Mouse (Mus musculus) left cerebral cortex, postnatal 14 days (tissue): ENCODE data around the gene Gltpd2. TPM values are rescaled to one million over a fixed set of nuclear protein-coding genes. Genes with fewer than 3 reads are reported as not detected.
"Not testable (repeated sequence)": the region's sequence is repeated elsewhere in the genome, so short reads cannot be mapped to it uniquely, and the experiment has no call there.

Experiments
- DNase-seq, 2 experiments: peaks; one replicate each; pipeline ENCODE4 v3.0.0; 2021 to 2022; ENCODE audit warnings: low spot score in 2 of 2, mixed read lengths in 1 of 2
- intact Hi-C: fragments of 180-260 bp; cut with DNase I; formaldehyde crosslinking; loops from one replicate; pipeline ENCODE4 v1.15.1; 2025
- total RNA-seq, 2 experiments: library from RNA; stranded (reverse); gene quantifications; 2 replicates each; pipeline ENCODE4 v1.2.3; 2021

The Gltpd2 gene
- total RNA-seq, 2 experiments from 2014 or later = not detected

- intact Hi-C loops = no loop called here
- DNase-seq = no peak
Observed at GRCm38 (mm10) chr11:70513520-70513919, 5.5 kb upstream of the Gltpd2 start.

GRCm38 (mm10) chr11:70514288-70514687, 4.7 kb upstream of the Gltpd2 start, which contains the start of gene Vmo1:
Vmo1 (minus strand) TSS chr11:70514616.
- intact Hi-C loops = no loop called here
- no peak for DNase-seq

- intact Hi-C loops = loop anchor here (5.0 kb wide), 1 partner anchor 241 kb away; no protein-coding TSS in a partner anchor
- DNase-seq = peak; percentile 54 to 58
Observed at GRCm38 (mm10) chr11:70516352-70516751, 2.6 kb upstream of the Gltpd2 start.

DNA sequence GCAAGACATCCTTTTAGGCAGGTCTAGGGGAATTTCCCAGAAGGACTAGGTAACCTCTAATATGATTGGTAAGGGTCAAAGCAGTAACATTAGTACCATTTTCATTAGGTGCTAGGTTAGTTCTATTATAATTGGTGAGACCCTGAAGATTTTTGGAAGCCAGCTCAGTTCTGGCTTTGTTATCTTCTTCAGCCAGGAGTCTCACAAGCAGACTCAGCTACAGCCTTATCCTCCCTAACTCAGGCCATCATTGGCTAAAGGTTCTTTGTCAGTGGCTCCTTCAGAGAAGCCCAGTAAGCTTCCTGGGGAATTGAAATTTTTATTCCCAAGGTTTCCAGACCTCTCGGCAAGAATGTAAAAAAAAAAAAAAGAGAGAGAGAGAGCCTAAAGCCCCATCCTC, 560 bp upstream of the Gltpd2 start:
- intact Hi-C loops = loop anchor here (5.0 kb wide), 1 partner anchor 239 kb away; no protein-coding TSS in a partner anchor
- DNase-seq = no peak

GRCm38 (mm10) chr11:70520178-70520769, 1.3 kb downstream of the Gltpd2 start:
- no peak for DNase-seq
- intact Hi-C loops = no loop called here

DNA sequence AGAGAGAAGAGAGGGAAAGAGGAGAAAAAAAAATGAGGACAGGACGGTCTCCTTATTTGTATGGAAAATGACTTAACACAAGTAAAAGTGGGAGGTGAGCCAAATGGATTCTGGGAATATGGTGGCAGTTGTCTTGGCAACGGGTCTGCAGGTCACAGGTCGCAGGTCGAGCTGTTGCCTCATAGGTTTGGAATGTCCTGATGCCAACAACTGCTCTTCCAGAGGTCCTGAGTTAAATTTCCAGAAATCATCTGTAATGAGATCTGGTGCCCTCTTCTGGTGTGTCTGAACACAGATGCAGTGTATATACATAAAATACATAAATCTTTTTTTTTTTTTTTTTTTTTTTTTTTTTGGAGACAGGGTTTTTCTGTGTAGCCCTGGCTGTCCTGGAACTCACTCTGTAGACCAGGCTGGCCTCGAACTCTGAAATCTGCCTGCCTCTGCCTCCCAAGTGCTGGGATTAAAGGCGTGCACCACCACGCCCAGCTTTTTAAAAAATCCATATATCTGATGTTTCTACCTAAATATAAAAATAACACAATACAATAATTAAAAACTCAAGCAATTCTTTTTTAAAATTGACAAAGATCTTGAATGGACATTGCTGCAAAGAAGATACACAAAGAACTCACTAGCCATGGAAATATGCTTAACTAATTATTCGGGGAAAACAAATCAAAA, 4.5 kb downstream of the Gltpd2 start:
- intact Hi-C loops = not testable (repeated sequence)

DNA sequence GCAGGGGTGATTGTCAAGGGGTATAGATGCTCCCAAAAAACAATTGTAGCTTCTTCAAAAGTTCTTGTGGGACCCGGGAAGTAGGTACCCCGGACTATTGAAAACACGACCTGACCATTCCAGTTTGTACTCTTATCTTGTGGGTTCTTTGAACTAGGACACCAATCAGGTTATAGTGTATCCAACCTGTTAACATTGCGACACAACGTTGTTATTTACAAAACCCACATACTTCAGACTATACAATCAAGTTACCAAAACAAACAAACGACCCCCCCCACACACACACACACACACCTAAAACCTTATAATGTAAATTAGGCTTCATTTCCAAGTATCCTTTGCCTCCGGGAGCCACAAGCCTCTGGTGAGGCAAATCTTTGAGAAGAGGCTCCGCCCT, 5.8 kb downstream of the Gltpd2 start:
- intact Hi-C loops = no loop called here
- DNase-seq = no peak

More for the DNA sequence above, 4.5 kb downstream of the Gltpd2 start:
- DNase-seq = not testable (repeated sequence)

GRCm38 (mm10) chr11:70525184-70525678, 6.2 kb downstream of the Gltpd2 start, which contains the start of gene Psmb6:
Psmb6 (plus strand) TSS chr11:70525367.
- DNase-seq = peak; percentile 94 to 97
- intact Hi-C loops = no loop called here

- no peak for DNase-seq
- intact Hi-C loops = no loop called here
Observed at GRCm38 (mm10) chr11:70525726-70526125, 6.7 kb downstream of the Gltpd2 start.

GRCm38 (mm10) chr11:70526211-70526610, 7.2 kb downstream of the Gltpd2 start:
- intact Hi-C loops = no loop called here
- no peak for DNase-seq

DNA sequence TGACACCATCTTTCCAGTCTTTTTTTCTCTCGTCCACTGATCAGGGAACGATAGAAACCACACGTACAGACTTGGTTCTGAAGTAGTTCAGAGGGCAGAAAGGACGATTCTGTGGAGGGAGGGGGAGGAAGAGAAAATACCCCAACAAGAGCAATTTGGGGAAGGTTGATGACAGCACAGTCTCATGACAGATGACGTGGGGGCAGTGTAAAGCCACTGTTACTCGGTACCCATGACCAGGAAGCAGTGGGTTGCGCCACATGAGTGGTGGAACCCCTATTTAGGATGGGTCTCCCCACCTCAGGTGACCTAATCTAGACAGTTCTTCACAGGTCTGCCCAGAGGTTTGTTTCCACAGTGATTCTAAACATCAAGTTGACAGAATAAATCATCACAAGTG, 9.6 kb downstream of the Gltpd2 start:
- no peak for DNase-seq

DNA sequence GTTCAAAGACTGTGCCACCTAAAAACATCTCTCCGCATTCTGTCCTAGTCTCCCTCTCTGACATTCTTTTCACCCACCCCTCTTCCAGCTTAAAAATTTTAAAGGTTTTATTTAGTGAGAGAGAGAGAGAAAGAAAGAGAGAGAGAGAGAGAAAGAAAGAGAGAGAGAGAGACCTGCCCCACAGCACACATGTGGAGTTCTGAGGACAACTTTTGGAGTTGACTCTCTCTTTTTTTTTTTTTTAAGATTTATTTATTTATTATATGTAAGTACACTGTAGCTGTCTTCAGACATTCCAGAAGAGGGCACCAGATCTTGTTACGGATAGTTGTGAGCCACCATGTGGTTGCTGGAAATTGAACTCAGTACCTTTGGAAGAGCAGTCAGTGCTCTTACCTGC, 12.1 kb downstream of the Gltpd2 start:
- intact Hi-C loops = not testable (repeated sequence)

More for the DNA sequence above, 9.6 kb downstream of the Gltpd2 start:
- intact Hi-C loops = no loop called here

DNA sequence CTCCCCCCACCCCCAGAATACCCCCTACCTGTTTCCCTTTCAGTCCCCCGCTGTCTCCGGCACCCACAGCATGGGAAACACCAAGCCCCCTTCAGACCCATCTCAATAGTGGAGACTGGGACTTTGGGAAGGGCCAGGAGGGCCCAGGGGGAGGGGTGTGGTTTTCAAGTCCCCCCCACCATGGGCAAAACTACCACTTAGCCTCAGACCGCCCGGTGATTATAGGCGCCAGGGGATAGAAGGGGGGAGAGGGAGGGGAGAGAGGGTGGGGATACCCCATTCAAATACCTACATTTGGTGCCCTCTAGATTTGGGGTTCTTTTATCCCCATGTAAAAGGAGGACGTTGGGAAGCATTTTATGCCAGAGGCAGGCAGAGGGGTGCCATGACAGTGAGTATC, 13.8 kb downstream of the Gltpd2 start, which contains the start of gene Gm40193:
Gene Gm40193 (minus strand): TSS at position 101 of the 400 bp plus-strand sequence.
- intact Hi-C loops = no loop called here
- no peak for DNase-seq

More for the DNA sequence above, 12.1 kb downstream of the Gltpd2 start:
- not testable (repeated sequence) for DNase-seq

- intact Hi-C loops = no loop called here
- DNase-seq = no peak
Observed at GRCm38 (mm10) chr11:70539423-70539822, 20.4 kb downstream of the Gltpd2 start.

DNA sequence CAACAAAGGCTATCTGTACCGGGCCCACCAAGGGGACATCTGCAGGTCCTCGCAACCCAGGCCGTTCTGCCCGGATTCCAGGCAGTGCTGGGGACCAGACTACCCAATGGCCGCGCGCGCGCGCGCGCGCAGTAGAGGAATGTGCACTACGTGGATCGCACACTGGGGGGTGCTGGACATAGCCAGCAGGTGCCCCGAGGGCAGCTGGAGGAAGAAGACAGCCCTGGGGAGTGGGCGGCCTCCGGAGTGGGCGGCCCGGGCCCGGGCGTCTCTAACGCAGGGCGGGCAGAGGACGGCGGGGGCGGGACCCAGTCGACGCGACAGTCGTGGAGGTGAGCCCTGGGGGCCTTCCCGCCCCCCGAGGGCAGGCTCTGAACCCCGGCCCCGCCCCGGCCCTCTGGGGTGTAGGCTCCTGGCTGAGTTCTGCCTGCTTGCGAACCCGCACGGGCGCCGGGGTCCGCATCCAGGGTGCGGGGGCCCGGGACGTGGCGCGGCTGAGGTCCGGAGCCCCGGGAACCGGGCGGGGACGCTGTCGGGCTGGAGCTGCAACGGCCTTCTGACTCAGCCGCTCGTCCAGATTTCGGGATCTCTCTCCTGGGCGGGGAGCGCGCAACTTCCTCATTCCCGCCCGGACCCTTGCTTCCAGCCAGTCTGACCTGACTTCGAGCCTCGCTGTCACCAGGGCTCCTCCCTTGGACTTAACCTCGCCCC, 21.0 kb downstream of the Gltpd2 start, which contains the start of gene Pld2:
Gene Pld2 (plus strand): TSS at position 188 of the 711 bp plus-strand sequence.
- intact Hi-C loops = loop anchor here (5.0 kb wide), 1 partner anchor 67 kb away; no protein-coding TSS in a partner anchor
- DNase-seq = peak; percentile 64 to 77

DNA sequence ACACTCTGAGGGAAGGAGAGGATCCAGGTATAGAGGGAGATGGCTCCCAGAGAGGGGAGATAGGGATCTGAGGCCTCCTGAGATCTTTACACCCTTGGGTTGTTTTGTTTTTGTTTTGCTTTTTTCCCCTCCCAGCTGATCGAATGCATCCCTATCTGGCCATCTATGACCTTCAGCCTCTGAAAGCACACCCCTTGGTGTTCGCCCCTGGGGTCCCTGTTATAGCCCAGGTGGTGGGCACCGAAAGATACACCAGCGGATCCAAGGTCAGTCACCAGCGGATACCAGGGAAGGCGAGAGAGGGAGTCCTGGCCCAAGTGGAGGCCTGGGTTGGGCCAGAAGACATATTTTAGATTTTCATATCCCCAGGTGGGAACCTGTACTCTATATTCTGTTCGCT, 21.9 kb downstream of the Gltpd2 start:
- intact Hi-C loops = loop anchor here (5.0 kb wide), 1 partner anchor 66 kb away; no protein-coding TSS in a partner anchor

GRCm38 (mm10) chr11:70541415-70541814, 22.4 kb downstream of the Gltpd2 start:
- intact Hi-C loops = loop anchor here (5.0 kb wide), 1 partner anchor 66 kb away; no protein-coding TSS in a partner anchor

More for the DNA sequence above, 21.9 kb downstream of the Gltpd2 start:
- DNase-seq = no peak

GRCm38 (mm10) chr11:70544496-70544895, 25.5 kb downstream of the Gltpd2 start:
- DNase-seq = no peak
- intact Hi-C loops = loop anchor here (5.0 kb wide), 1 partner anchor 63 kb away; no protein-coding TSS in a partner anchor

More at GRCm38 (mm10) chr11:70541415-70541814, 22.4 kb downstream of the Gltpd2 start:
- peak; percentile 21 to 31 for DNase-seq

GRCm38 (mm10) chr11:70551526-70551925, 32.5 kb downstream of the Gltpd2 start:
- intact Hi-C loops = no loop called here
- DNase-seq = no peak
